Mouse (Mus musculus) layer of hippocampus, adult 18-20 months (tissue): ENCODE results near the gene Tcta. TPM values are rescaled to one million over a fixed set of nuclear protein-coding genes. Genes with fewer than 3 reads are reported as not detected.
A peak's percentile ranks its signal among the peaks of the same experiment; 100 is the strongest.
"Not testable (repeated sequence)": the region's sequence is repeated elsewhere in the genome, so short reads cannot be mapped to it uniquely, and the experiment has no call there.

ENCODE experiments used
- DNase-seq, 2 experiments: peaks; one replicate each; pipeline ENCODE4 v3.0.0; 2022; ENCODE audit warnings: low spot score in 2 of 2
- long read RNA-seq: library from polyadenylated mRNA; stranded (forward); transcript quantifications from one replicate; pipeline ENCODE4 v2.0.0, GENCODE M21; 2021
- total RNA-seq, 2 experiments: library from RNA; stranded (reverse); gene quantifications; 2 replicates each; pipeline ENCODE4 v1.2.3; 2021

Gene Tcta
- total RNA-seq = 10 to 100 TPM; 29.9 to 31.3 TPM
- long read RNA-seq, transcript Tcta-202 (3 exons, 1,094 nt) = major isoform, 19 of 28 reads
- long read RNA-seq, partial matches to known transcripts = 2 of 28 reads
- long read RNA-seq, other reads (novel, unspliced or antisense) = 3 of 28 reads

DNA sequence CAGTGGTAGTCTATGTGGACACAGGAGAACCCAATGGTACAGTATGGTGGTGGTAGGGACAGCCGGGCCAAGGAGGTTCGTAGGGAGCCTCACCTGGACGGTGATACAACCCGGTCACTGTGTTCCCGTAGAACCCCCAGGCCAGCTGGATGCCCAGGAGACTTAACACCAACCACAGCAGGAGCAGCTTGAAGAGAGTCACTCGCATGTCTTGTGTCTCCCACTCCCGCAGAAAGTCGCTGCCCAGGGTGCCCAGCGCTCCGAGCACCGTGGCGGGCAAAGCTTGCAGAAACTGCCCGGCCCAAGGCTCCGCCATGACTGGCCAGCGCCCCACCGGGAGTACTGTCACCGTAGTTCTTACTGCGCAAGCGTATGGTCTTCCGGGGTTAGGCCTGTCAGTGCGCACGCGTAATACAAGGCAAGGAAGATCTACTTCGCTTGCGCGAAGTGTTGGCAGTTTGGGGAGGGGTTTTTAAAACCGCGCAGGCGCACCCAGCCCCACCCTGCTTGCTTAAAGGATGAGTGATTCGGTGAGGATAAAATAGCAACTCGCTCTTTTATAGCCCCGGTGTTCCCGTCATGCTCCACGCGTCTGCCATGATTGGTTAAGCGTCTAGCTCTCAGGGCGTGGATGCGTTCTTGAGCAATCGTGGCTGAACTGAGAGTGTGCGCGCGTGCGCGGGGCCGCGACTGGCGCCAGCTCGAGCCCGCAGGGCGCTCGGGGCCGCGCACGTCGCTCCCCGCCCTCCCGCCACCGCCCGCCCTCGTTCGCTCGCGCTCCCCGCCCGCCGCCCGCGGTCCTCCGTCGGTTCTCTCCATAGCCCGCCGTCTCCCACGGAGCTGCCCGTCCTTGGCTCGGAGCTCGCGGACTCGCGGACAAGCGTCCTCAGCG is at the start of gene Tcta, which contains the start of gene Rhoa:
TSS of gene Tcta (minus strand) at position 532 of the 892 bp plus-strand sequence.
TSS of gene Rhoa (plus strand) at position 501 of the 892 bp plus-strand sequence.
- peak; percentile 99 to 100 for DNase-seq

DNA sequence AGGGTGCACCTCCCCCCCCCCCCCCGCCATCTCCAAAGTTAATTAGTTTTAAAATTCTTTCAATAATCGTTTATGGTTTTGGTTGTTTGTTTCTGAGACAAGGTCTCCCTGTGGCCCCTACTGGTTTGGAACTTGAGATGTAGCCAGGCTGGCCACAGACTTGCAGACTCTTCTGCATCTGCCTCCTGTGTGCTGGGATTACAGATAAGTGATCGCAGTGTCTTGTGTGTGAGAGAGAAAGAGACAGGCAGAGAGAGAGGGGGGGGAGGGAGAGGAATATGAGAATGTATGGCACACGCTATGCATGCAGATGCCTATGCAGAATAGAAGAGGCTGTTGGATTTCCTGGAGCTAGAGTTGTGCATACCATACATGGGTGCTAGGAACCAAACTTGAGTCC is 43.8 kb upstream of the Tcta start:
- no peak for DNase-seq

DNA sequence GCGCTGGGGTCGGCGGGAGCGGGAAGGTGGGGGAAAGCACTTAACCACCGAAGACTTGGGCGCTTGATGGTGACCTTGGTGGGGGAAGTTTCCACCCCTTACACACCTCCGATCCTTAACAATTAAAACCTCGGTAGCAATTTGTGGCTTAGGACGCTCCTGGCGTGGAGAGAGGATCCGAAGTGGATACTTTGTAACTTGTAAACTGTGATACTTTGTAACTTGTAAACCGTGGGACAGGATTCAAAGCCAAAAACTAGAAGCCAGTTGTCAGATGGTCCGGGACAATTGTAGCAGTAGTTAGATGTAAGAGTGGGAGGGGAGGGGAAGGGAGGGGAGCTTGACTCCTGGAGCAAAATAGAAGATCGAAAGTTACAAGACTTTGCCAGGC is 42.3 kb upstream of the Tcta start:
- no peak for DNase-seq

DNA sequence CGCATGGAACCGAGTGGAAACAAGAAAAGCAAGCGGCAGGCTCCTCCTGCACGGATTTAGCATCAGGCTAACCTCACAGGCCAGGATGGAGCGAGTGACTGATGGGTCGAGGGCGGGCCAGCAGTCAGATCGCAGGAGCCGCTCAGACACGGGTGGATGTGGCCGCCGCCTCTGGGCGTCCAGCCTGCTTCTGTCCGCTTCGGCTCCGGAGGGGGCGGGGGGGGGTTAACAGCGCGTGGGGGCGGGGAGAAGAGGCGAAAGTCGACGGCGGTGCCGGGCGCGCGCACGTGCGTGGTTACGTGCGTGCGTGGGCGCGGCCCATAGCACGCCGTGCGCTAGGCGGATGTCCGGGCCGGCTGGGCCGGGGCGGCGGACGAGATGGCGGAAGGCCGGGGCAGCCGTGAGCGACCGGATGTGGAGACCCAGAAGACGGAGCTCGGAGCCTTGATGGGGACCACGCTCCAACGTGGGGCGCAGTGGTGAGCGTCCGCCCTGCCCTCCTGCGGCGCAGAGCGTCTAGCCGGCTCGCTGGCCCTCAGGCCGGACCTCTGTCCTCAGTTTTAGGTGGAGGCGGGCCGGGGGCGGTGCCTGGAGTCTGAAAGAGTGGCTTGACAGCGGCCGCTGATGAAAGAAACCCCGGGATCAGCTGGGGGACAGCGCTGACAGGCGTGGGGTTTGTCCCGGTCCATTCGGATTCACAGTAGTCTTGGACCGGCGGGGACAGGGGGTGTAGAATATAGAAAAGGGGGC is 41.8 kb upstream of the Tcta start, which contains the start of gene Usp4:
TSS of gene Usp4 (plus strand) at position 314 of the 750 bp plus-strand sequence.
- DNase-seq = peak; percentile 60 to 90

DNA sequence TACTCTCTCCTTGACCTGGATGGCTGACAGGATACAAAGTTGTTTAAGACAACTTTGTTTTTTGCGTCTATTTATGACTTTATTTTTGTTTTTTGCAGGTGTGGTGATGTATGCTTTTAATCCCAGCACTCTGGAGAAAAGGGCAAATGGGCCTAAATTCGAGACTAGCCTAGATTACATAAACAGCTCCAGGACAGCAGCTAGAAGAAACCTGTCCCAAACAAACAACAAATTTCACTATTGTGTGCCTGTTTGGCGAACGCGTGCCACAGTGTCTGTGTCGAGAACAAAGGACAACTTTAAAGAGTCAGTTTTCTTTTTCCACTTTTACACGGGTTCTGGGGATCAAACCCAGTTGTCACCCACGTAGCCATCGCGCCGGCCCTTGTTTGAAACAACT is 41.1 kb upstream of the Tcta start:
- DNase-seq = peak in 1 of 2 experiments; percentile 20

DNA sequence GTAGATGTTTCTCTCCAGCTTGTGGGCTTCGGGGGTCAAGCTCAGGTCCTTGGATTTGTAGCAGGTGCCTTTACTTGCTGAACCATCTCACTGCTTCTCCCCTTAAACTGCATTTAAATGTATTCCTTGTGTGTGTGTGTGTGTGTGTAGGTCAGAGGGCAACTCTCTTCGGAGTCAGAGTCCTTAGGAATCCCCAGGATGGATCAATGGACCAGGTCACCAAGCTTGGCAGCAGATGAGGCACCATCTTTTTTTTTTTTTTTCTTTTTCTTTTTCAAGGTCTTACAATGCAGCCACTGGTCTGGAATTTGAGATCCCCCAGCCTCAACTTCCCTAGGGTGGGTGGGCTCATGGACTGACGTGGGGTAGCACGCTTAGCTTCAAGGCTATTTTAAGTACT is 38.5 kb upstream of the Tcta start:
- DNase-seq = no peak

DNA sequence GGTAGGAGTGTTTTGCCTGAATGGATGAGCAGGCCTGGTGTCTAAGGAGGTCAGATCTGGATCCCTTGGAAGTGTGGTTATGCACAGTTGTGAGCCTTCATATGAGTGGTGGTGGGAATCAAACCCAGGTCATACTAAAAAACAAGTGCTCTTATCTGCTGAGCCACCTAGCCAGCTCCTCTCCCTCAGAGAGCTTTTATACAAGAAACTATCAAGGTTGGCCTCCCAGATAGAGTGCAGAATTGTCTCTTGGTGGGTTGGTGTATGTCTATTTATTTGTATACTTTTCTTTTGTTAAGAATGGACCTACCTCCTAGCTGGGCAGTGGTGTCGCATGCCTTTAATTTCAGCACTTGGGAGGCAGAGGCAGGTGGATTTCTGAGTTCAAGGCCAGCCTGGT is 37.9 kb upstream of the Tcta start:
- no peak for DNase-seq

DNA sequence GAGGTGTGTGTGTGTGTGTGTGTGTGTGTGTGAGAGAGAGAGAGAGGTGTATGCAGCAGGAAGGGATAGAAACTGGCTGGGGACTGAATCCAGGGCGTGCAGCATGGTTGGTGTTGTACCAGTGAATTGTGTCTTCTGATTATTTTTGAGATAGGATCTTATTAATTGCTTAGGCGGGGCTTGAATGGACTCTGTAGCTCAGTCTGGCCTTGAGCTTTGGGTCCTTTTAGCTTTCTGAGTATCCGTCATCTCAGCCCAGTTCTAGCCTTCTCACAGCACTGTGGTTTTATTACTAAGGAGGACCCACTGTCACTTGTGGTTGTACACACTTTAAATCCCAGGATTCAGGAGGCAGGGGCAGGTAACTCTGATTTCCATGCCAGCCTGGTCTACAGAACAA is 37.4 kb upstream of the Tcta start:
- DNase-seq = no peak

DNA sequence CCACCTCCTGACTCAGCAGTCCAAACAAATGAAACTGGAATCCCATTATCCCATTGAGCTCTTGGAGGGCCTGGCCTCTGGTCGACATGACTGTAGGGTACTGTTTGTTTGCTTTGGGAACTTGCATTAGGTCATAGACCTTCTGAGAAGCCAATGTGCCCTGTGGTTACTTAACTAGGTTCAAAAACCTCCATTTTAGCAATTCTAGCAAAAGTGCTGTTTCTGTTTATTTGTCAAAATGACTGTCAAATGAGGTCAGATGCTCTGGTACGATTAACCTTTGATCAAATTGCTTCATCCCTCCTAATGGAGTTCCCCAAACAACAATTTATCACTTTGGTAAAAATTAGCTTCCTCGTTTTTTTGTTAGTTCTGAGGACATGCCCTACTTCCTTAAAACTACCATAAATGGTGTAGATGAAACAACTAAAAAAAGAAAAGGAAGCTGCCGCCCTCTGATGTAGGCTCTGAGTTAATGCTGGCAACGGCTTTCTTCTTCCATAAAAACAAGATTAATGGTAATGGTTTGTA is 36.4 kb upstream of the Tcta start:
- DNase-seq = no peak

DNA sequence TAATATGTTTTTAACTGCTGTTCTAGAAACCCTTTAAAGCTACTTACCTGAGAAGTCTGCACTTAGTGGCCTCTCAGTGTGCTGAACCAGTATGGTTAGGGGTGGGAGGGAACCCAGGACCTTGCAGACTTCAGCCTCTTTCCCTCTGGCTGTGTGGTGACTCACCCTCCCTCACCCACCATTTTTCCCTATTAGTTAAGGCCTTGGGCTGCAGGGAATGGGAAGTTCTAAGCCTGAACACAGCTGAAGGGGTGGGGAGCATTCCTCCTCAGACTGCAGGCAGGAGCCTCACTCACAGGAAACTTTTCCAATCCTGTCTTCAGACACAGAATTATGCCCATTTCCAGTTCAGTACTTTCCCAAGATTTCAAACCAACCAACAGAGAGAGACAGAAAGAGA is 35.8 kb upstream of the Tcta start:
- no peak for DNase-seq

DNA sequence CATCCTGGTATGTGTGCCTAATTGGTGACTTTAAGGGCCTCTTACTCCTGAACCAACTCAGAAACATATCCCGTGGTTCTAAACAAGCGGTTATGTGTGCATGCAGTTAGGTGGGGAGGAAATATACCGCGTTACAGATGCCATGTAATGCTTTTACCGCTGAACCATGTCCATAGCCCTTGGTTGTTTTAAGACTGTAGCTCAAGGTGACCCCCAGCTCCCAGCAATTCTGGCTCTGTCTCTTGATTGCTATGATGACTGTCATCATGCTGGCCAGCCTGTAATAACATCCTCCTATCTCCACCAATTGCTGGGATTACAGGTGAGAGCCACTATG is 35.1 kb upstream of the Tcta start:
- no peak for DNase-seq

DNA sequence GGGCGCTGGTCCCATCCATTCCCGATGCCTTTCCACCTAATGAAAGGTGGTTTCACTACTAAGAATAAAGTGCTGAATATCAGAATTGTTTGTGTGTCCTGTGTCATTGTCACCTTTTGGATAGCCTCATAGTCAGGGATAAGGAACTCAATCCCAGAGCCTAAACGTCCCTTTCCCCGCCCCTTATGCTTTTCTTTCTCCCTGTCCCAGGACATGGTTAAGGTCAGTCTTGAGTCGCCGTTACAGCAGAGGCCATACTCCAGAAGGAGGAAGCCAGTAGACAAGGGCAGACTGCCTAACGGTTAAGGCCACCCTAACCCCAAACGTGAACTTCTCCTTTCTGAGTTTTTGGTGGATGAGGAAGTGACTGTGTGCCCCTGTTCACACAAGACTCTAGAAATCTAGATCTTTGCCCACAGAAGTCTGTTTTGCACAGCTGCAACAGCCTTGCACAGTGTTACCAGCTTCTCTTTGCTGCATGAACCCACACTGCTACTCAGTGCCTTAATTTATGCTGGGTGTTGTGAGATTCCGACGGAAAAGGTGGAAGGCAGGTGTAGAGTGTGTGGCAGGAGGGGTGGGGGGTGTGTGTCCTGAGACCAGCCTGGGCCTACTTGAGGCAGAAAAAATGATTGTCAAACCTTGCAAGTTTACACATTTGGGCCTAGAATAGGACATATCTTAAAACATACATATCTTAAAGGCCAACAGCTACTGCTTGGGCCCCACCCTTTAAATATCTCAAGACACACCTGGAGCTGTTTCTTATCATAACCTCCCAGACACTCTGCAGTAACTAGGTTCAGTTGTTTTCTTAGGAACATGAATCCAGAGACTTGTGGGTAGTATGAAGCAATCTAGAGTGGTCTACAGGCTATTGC is 34.5 kb upstream of the Tcta start:
- no peak for DNase-seq

DNA sequence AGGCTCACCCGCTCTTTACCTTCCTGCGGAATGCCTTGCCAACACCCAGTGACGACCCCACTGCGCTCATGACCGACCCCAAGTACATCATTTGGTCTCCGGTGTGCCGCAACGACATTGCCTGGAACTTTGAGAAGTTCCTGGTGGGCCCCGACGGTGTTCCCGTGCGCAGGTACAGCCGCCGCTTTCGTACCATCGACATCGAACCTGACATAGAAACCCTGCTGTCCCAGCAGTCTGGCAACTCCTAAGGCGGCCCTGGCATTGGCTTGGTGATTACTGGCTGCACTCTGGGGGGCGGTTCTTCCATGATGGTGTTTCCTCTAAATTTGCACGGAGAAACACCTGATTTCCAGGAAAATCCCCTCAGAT is 33.9 kb upstream of the Tcta start:
- DNase-seq = no peak

DNA sequence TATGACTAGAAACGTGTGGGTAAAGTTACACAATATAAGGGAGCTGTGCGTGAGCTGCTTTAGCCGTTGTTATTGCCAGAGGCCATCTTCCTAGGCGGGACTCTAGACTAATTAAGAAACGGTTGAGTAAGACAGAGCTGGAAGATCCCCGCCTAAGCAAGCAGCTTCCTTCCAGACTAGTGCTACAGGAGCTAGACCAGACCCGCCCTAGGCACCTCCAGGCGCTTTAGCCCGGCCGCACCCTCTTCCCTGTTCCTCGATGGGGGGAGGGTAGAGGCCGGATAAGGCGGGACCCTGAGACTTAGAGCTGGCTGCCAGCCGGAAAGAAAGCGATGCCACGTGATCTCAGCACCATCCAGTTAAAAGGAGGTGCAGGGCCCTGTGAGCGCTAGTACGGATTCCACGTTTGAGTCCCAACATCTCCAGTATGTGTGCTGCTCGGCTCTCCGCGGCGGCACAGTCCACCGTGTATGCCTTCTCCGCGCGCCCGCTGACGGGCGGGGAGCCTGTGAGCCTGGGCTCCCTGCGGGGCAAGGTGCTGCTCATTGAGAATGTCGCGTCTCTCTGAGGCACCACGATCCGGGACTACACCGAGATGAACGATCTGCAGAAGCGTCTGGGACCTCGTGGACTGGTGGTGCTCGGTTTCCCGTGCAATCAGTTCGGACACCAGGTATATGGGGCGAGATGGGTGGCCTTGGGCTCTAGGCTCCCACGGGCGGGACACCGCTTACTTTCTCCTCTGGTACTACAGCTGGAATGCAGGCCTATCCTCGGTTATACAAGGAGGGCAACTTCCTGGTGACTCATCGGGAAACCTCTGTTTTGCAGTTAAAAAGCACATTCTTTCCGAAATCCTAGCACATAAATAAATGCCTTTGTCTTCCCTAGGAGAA is 33.2 kb upstream of the Tcta start, which contains the start of gene Gpx1:
TSS of gene Gpx1 (plus strand) at position 18 of the 896 bp plus-strand sequence.
- DNase-seq = peak; percentile 70 to 86

DNA sequence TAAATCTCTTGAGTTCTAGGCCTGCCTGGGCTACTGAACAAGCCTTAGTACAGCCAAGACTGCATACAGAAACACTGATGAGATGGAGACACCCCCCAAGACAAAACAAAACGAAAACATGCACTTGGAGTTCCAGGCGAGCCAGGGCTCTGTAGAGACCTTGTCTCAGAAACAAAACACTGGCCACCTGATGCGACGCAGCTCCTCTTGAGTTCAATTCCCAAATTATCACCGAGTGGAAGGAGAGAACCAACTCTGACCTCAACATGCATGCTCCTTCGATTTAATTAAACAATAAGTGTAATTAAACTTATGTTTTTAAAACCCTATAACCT is 32.6 kb upstream of the Tcta start:
- no peak for DNase-seq

DNA sequence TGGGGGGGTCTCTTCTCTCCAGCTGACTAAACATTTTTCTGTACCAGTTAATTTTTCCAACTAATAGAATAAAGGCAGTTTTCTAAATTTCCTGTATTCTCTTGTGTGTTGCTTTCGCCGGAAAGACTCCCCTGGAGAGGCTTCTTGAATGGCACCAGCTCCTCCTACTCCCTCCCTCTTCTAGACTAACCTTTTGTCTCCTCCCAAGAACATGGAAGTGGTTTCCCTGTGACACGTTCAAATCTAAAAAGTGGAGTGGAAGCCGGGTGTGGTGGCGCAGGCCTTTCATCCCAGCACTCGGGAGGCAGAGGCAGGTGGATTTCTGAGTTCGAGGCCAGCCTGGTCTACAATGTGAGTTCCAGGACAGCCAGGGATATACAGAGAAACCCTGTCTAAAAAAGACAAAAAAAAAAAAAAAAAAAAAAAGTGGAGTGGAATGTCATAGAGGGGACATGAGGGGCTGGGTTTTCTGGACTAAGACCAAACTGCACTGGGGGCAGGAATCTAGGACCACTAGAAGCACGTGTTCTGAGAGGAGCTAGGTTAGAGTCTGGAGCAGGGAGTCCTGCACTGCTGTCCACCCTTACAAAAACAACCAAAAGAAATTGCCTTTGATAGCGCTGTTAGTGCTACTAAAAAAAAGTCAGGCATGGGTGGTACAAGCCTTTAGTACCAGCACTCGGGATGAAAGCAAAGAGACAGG is 32.0 kb upstream of the Tcta start:
- no peak for DNase-seq

DNA sequence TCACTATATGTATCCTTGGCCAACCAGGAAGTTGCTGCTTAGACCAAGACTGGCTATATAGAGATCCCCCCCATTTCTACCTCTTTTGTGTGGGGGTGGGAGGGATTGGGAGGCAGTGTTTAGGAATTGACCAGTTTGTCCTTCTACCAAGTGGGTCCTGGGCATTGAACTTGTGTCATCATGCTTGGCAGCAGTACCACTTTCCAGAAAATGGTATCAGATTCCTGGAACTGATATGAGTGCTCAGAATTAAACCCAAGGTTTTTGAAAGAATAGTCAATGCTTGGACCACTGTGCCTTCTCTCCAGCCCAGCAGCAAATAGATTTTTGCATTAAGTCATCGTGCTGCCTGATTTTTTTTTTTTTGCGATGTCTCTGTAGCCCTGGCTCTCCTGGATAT is 19.9 kb upstream of the Tcta start:
- DNase-seq = no peak

DNA sequence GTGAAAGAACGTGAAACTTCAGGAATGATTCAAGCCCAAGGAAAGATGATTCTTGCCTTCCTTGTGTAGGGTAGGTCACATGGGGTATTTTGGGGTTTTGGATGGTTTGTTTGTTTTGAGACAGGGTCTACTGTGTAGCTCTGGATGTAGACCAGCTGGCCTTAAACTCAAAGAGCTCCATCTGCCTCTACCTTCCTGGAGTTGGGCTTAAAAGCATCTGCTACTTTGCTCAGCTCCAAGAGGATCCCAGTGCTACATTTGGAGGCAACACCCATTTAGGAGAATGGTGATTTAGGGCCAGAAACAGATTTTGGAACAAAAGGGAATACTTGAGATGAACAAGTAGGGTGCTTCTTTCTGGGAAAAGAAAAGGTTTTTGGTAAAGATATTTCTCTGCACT is 18.8 kb upstream of the Tcta start:
- peak in 1 of 2 experiments; percentile 33 for DNase-seq

DNA sequence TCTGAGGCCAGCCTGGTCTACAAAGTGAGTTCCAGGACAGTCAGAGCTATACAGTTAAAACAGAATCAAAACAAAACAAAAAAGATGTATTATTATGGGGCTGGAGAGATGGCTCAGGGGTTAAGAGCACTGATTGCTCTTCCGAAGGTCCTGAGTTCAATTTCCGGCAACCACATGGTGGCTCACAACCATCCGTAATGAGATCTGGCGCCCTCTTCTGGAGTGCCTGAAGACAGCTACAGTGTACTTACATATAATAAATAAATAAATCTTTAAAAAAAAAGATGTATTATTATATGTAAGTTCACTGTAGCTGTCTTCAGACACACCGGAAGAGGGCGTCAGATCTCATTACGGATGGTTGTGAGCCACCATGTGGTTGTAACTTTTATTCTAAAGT is 16.1 kb upstream of the Tcta start:
- DNase-seq = not testable (repeated sequence)
